Mouse (Mus musculus): ENCODE results near the gene Rft1.

GRCm38 (mm10) chr14:30636499-30636898, 17.7 kb upstream of the Rft1 start:
- TF ChIP-seq POLR2A (IDR thresholded peaks at IDR 0.05; ENCODE audit: insufficient read length, low read depth) (no peak), MAX (IDR thresholded peaks at IDR 0.05; ENCODE audit: low read depth) (no peak), USF1 (IDR thresholded peaks at IDR 0.05; ENCODE audit: low read depth) (no peak), SRF (IDR thresholded peaks at IDR 0.05; ENCODE audit: control insufficient read depth, insufficient read length, low read depth) (no peak), TCF12 (IDR thresholded peaks at IDR 0.05; ENCODE audit: insufficient read depth, poor library complexity, severe bottlenecking) (no peak), POLR2AphosphoS2 (IDR thresholded peaks at IDR 0.05; ENCODE audit: insufficient read length, low read depth) (no peak), MYOD1 (IDR thresholded peaks at IDR 0.05; ENCODE audit: control insufficient read depth in 1 of 3, insufficient read length in 2 of 3, low read depth in 2 of 3) (no peak), CEBPB (IDR thresholded peaks at IDR 0.05; ENCODE audit: insufficient read depth, poor library complexity, severe bottlenecking) (no peak), MYOG (IDR thresholded peaks at IDR 0.05; ENCODE audit: control insufficient read depth in 1 of 3, insufficient read depth in 1 of 3, insufficient read length in 2 of 3, low read depth in 2 of 3) (no peak), E2F4 (IDR thresholded peaks at IDR 0.05; ENCODE audit: insufficient read depth) (no peak), REST (IDR thresholded peaks at IDR 0.05; ENCODE audit: insufficient read depth, insufficient read length) (no peak), TCF3 (IDR thresholded peaks at IDR 0.05; ENCODE audit: insufficient read length, low read depth) (no peak)

Data from myocyte (in vitro differentiated cells).